In genomic region chr1:57213428-57213874, GRCm38 (mm10) we compare ENCODE assay signal across 11 mouse cellular contexts.
DNase-seq lines count a peak whose midpoint lies in the region; ATAC-seq lines count a peak whose summit lies in the region.
"Had no signal": no experiment of that assay in that cellular context is flagged by ENCODE, and none has a peak within 500 bp of the region (broad histone marks: within the 10 kb centered on the region; RNA-seq: fewer than 3 reads in every experiment).

No protein-coding gene starts in this region.

- no peak overlapping the region for H3K9ac ChIP-seq in forebrain, embryonic 13.5 days
- H3K9ac ChIP-seq in forebrain, embryonic 11.5 days (ENCODE audit: low read length) = no peak overlapping the region
- no peak overlapping the region for H3K9ac ChIP-seq in limb, embryonic 13.5 days
- H3K9ac ChIP-seq in forebrain, embryonic 16.5 days (replicated peaks; ENCODE audit: low read depth, low read length) = 0 out of 2 replicates have a peak overlapping the region, but pooled peaks have one; percentile 12
- H3K9ac ChIP-seq in midbrain, embryonic 16.5 days (ENCODE audit: low read depth, low read length) = no peak overlapping the region
- H3K9ac ChIP-seq: liver, postnatal 0 days had no signal

- H3K4me1 ChIP-seq in forebrain, embryonic 13.5 days = peaks cover 34% of the 10 kb centered on the region
- H3K4me1 ChIP-seq in forebrain, embryonic 11.5 days (replicated peaks; ENCODE audit: control insufficient read depth, insufficient read depth, low read length) = peaks cover 9% of the 10 kb centered on the region; the same call in 1 of the 2 replicates
- peaks cover 26% of the 10 kb centered on the region for H3K4me1 ChIP-seq in limb, embryonic 13.5 days
- H3K4me1 ChIP-seq in limb, embryonic 10.5 days = peaks cover 21% of the 10 kb centered on the region
- H3K4me1 ChIP-seq in forebrain, embryonic 16.5 days (replicated peaks; ENCODE audit: control insufficient read depth, insufficient read depth, low read length) = peaks cover 41% of the 10 kb centered on the region
- H3K4me1 ChIP-seq in midbrain, embryonic 16.5 days (ENCODE audit: control insufficient read depth, insufficient read depth, low read length) = peaks cover 3% of the 10 kb centered on the region; the same call in 1 of the 2 replicates

- no peak overlapping the region for H3K4me3 ChIP-seq in forebrain, embryonic 13.5 days
- H3K4me3 ChIP-seq in forebrain, embryonic 11.5 days (ENCODE audit: low read depth, low read length) = no peak overlapping the region
- H3K4me3 ChIP-seq in limb, embryonic 13.5 days = no peak overlapping the region
- H3K4me3 ChIP-seq in limb, embryonic 10.5 days = no peak overlapping the region
- H3K4me3 ChIP-seq in forebrain, embryonic 16.5 days (replicated peaks; ENCODE audit: low read length) = peak overlapping the region; percentile 13
- no peak overlapping the region for H3K4me3 ChIP-seq in midbrain, embryonic 16.5 days (ENCODE audit: low read depth, low read length)

- H3K27ac ChIP-seq in forebrain, embryonic 13.5 days = peak overlapping the region; percentile 51
- no peak overlapping the region for H3K27ac ChIP-seq in forebrain, embryonic 11.5 days (ENCODE audit: low read depth, low read length)
- no peak overlapping the region for H3K27ac ChIP-seq in limb, embryonic 13.5 days
- H3K27ac ChIP-seq in limb, embryonic 10.5 days = no peak overlapping the region
- peak overlapping the region; percentile 75 for H3K27ac ChIP-seq in forebrain, embryonic 16.5 days (ENCODE audit: low read length)
- H3K27ac ChIP-seq in midbrain, embryonic 16.5 days (ENCODE audit: low read length) = 0 out of 2 replicates have a peak overlapping the region, but pooled peaks have one; percentile 10

- no peak for DNase-seq in forebrain, embryonic 11.5 days (ENCODE audit: low spot score)
- no peak for DNase-seq in limb, embryonic 10.5 days (ENCODE audit: low spot score)
- no peak for DNase-seq in gastrocnemius, postnatal 10 days
- no peak for DNase-seq in layer of hippocampus, adult 18-20 months (ENCODE audit: low spot score in 2 of 2)
- DNase-seq: liver, postnatal 0 days; right cerebral cortex, adult 18-20 months; thymus, postnatal 25 days had no signal

- 23% methylated on average over 16 of the region's 16 CpGs for WGBS in forebrain, embryonic 13.5 days
- 68% methylated on average over 16 of the region's 16 CpGs for WGBS in forebrain, embryonic 11.5 days
- 42% methylated on average over 16 of the region's 16 CpGs for WGBS in limb, embryonic 13.5 days
- WGBS in limb, embryonic 10.5 days = 62% methylated on average over 16 of the region's 16 CpGs
- 7% methylated on average over 16 of the region's 16 CpGs for WGBS in forebrain, embryonic 16.5 days
- 23% methylated on average over 16 of the region's 16 CpGs for WGBS in midbrain, embryonic 16.5 days

- no peaks in the 10 kb centered on the region for H3K27me3 ChIP-seq in forebrain, embryonic 13.5 days
- H3K27me3 ChIP-seq in forebrain, embryonic 11.5 days (ENCODE audit: control insufficient read depth, insufficient read depth, low read length) = no peaks in the 10 kb centered on the region
- H3K27me3 ChIP-seq in limb, embryonic 13.5 days = peaks cover 16% of the 10 kb centered on the region; the same call in 1 of the 2 replicates
- no peaks in the 10 kb centered on the region for H3K27me3 ChIP-seq in limb, embryonic 10.5 days (ENCODE audit: low read depth, poor library complexity, severe bottlenecking)
- no peaks in the 10 kb centered on the region for H3K27me3 ChIP-seq in forebrain, embryonic 16.5 days (replicated peaks; ENCODE audit: control insufficient read depth, insufficient read depth, low read length)
- H3K27me3 ChIP-seq in midbrain, embryonic 16.5 days (ENCODE audit: control insufficient read depth, insufficient read depth, low read depth, low read length) = peaks cover 3% of the 10 kb centered on the region

- peak overlapping the region; percentile 25 for H3K4me2 ChIP-seq in forebrain, embryonic 13.5 days
- no peak overlapping the region for H3K4me2 ChIP-seq in forebrain, embryonic 11.5 days (ENCODE audit: low read depth, low read length, severe bottlenecking)
- H3K4me2 ChIP-seq in limb, embryonic 13.5 days (replicated peaks) = peak overlapping the region; percentile 35
- peak overlapping the region; percentile 40 for H3K4me2 ChIP-seq in forebrain, embryonic 16.5 days (ENCODE audit: low read length)
- H3K4me2 ChIP-seq in midbrain, embryonic 16.5 days (ENCODE audit: low read length) = peak overlapping the region; percentile 45

- peak; percentile 50 for ATAC-seq in forebrain, embryonic 13.5 days
- ATAC-seq in forebrain, embryonic 11.5 days (replicated peaks; ENCODE audit: low FRiP score) = no peak
- no peak for ATAC-seq in limb, embryonic 13.5 days (ENCODE audit: low FRiP score, low read depth)
- peak; percentile 43 for ATAC-seq in forebrain, embryonic 16.5 days
- ATAC-seq in midbrain, embryonic 16.5 days = peak; percentile 54
- ATAC-seq: liver, postnatal 0 days had no signal

- no peaks in the 10 kb centered on the region for H3K9me3 ChIP-seq in forebrain, embryonic 13.5 days (replicated peaks)
- no peaks in the 10 kb centered on the region for H3K9me3 ChIP-seq in forebrain, embryonic 11.5 days (ENCODE audit: control insufficient read depth, low read length)
- no peaks in the 10 kb centered on the region for H3K9me3 ChIP-seq in limb, embryonic 13.5 days
- H3K9me3 ChIP-seq in limb, embryonic 10.5 days (replicated peaks) = no peaks in the 10 kb centered on the region
- H3K9me3 ChIP-seq in forebrain, embryonic 16.5 days (ENCODE audit: control insufficient read depth, low read length) = no peaks in the 10 kb centered on the region
- H3K9me3 ChIP-seq in midbrain, embryonic 16.5 days (replicated peaks; ENCODE audit: control insufficient read depth, low read length, poor library complexity, severe bottlenecking) = no peaks in the 10 kb centered on the region

- no peaks in the 10 kb centered on the region for H3K36me3 ChIP-seq in forebrain, embryonic 13.5 days (ENCODE audit: poor library complexity, severe bottlenecking)
- H3K36me3 ChIP-seq in forebrain, embryonic 11.5 days (ENCODE audit: control insufficient read depth, insufficient read depth, low read length) = no peaks in the 10 kb centered on the region
- no peaks in the 10 kb centered on the region for H3K36me3 ChIP-seq in limb, embryonic 13.5 days
- H3K36me3 ChIP-seq in limb, embryonic 10.5 days = no peaks in the 10 kb centered on the region
- no peaks in the 10 kb centered on the region for H3K36me3 ChIP-seq in forebrain, embryonic 16.5 days (ENCODE audit: control insufficient read depth, insufficient read depth)
- no peaks in the 10 kb centered on the region for H3K36me3 ChIP-seq in midbrain, embryonic 16.5 days (ENCODE audit: control insufficient read depth, insufficient read depth, low read length)

Comparison
In these comparisons a context has a peak if more than half of its experiments do, and no peak if none do; other contexts are left out.
1. ATAC-seq: peak in forebrain, embryonic 13.5 days (single experiment), forebrain, embryonic 16.5 days (single experiment) and midbrain, embryonic 16.5 days (single experiment); none in forebrain, embryonic 11.5 days (single experiment) and limb, embryonic 13.5 days (single experiment).
2. H3K27ac ChIP-seq: peak in forebrain, embryonic 13.5 days (single experiment), forebrain, embryonic 16.5 days (single experiment) and midbrain, embryonic 16.5 days (single experiment); none in forebrain, embryonic 11.5 days (single experiment), limb, embryonic 13.5 days (single experiment) and limb, embryonic 10.5 days (single experiment).